Mouse (Mus musculus): ENCODE measurements around the gene Pola1. TPM values are rescaled to one million over a fixed set of nuclear protein-coding genes. Genes with fewer than 3 reads are reported as not detected.

Gene Pola1
- polyA plus RNA-seq, 1 experiment from 2014 or later, result 3.0 TPM

GRCm38 (mm10) chrX:93634861-93635375 lies 3.0 kb upstream of the Pola1 start:
- TF ChIP-seq CTCF (IDR thresholded peaks at IDR 0.05; ENCODE audit: low read depth), result no peak
- no peak for ATAC-seq
- 74% methylated on average over 2 of the region's 2 CpGs for WGBS
- Histone ChIP-seq H3K4me1 (replicated peaks; ENCODE audit: control insufficient read depth, insufficient read depth, low read length) (no peaks in the 10 kb centered on the region), H3K4me2 (replicated peaks; ENCODE audit: low read depth) (no peak overlapping the region), H3K9me3 (ENCODE audit: control insufficient read depth) (no peaks in the 10 kb centered on the region), H3K36me3 (ENCODE audit: control insufficient read depth, insufficient read depth) (no peaks in the 10 kb centered on the region), H3K4me3 (ENCODE audit: low read depth, low read length) (no peak overlapping the region), H3K27ac (ENCODE audit: low read depth, low read length) (no peak overlapping the region), H3K9ac (ENCODE audit: low read depth, low read length) (no peak overlapping the region), H3K27me3 (replicated peaks; ENCODE audit: control insufficient read depth, insufficient read depth, low read length) (no peaks in the 10 kb centered on the region)

- no peak overlapping the region for H3K4me2 ChIP-seq (replicated peaks; ENCODE audit: low read depth)
- no peak overlapping the region for H3K4me3 ChIP-seq (ENCODE audit: low read depth, low read length)
- WGBS, result 56% methylated on average over 1 of the region's 1 CpGs
- no peak overlapping the region for H3K27ac ChIP-seq (ENCODE audit: low read depth, low read length)
- no peaks in the 10 kb centered on the region for H3K9me3 ChIP-seq (ENCODE audit: control insufficient read depth)
- no peak overlapping the region for H3K9ac ChIP-seq (ENCODE audit: low read depth, low read length)
- no peaks in the 10 kb centered on the region for H3K36me3 ChIP-seq (ENCODE audit: control insufficient read depth, insufficient read depth)
- no peaks in the 10 kb centered on the region for H3K4me1 ChIP-seq (replicated peaks; ENCODE audit: control insufficient read depth, insufficient read depth, low read length)
- no peaks in the 10 kb centered on the region for H3K27me3 ChIP-seq (replicated peaks; ENCODE audit: control insufficient read depth, insufficient read depth, low read length)
- ATAC-seq, result no peak
- no peak for TF ChIP-seq CTCF (IDR thresholded peaks at IDR 0.05; ENCODE audit: low read depth)
These were observed 1.7 kb downstream of the Pola1 start for GRCm38 (mm10) chrX:93630256-93630655.

GRCm38 (mm10) chrX:93602214-93602613 lies 29.7 kb downstream of the Pola1 start:
- no peak for TF ChIP-seq CTCF (IDR thresholded peaks at IDR 0.05; ENCODE audit: low read depth)
- Histone ChIP-seq H3K9me3 (ENCODE audit: control insufficient read depth) (no peaks in the 10 kb centered on the region), H3K27ac (ENCODE audit: low read depth, low read length) (no peak overlapping the region), H3K27me3 (replicated peaks; ENCODE audit: control insufficient read depth, insufficient read depth, low read length) (no peaks in the 10 kb centered on the region), H3K4me2 (replicated peaks; ENCODE audit: low read depth) (no peak overlapping the region), H3K4me3 (ENCODE audit: low read depth, low read length) (no peak overlapping the region), H3K36me3 (ENCODE audit: control insufficient read depth, insufficient read depth) (no peaks in the 10 kb centered on the region), H3K9ac (ENCODE audit: low read depth, low read length) (no peak overlapping the region), H3K4me1 (replicated peaks; ENCODE audit: control insufficient read depth, insufficient read depth, low read length) (no peaks in the 10 kb centered on the region)
- WGBS, result 80% methylated on average over 1 of the region's 1 CpGs
- no peak for ATAC-seq

- H3K4me3 ChIP-seq (ENCODE audit: low read depth, low read length), result no peak overlapping the region
- 89% methylated on average over 4 of the region's 4 CpGs for WGBS
- no peak for ATAC-seq
- no peak overlapping the region for H3K27ac ChIP-seq (ENCODE audit: low read depth, low read length)
- H3K4me1 ChIP-seq (replicated peaks; ENCODE audit: control insufficient read depth, insufficient read depth, low read length), result no peaks in the 10 kb centered on the region
- no peaks in the 10 kb centered on the region for H3K36me3 ChIP-seq (ENCODE audit: control insufficient read depth, insufficient read depth)
- H3K27me3 ChIP-seq (replicated peaks; ENCODE audit: control insufficient read depth, insufficient read depth, low read length), result no peaks in the 10 kb centered on the region
- H3K9me3 ChIP-seq (ENCODE audit: control insufficient read depth), result no peaks in the 10 kb centered on the region
- H3K4me2 ChIP-seq (replicated peaks; ENCODE audit: low read depth), result no peak overlapping the region
- H3K9ac ChIP-seq (ENCODE audit: low read depth, low read length), result no peak overlapping the region
- no peak for TF ChIP-seq CTCF (IDR thresholded peaks at IDR 0.05; ENCODE audit: low read depth)
These were observed 37.7 kb downstream of the Pola1 start for GRCm38 (mm10) chrX:93594283-93594682.

GRCm38 (mm10) chrX:93580931-93581330 lies 51.0 kb downstream of the Pola1 start:
- Histone ChIP-seq H3K9ac (ENCODE audit: low read depth, low read length) (no peak overlapping the region), H3K4me2 (replicated peaks; ENCODE audit: low read depth) (no peak overlapping the region), H3K9me3 (ENCODE audit: control insufficient read depth) (no peaks in the 10 kb centered on the region), H3K4me1 (replicated peaks; ENCODE audit: control insufficient read depth, insufficient read depth, low read length) (no peaks in the 10 kb centered on the region), H3K27me3 (replicated peaks; ENCODE audit: control insufficient read depth, insufficient read depth, low read length) (no peaks in the 10 kb centered on the region), H3K27ac (ENCODE audit: low read depth, low read length) (no peak overlapping the region), H3K36me3 (ENCODE audit: control insufficient read depth, insufficient read depth) (no peaks in the 10 kb centered on the region), H3K4me3 (ENCODE audit: low read depth, low read length) (no peak overlapping the region)
- no peak for ATAC-seq
- WGBS, result 84% methylated on average over 2 of the region's 2 CpGs
- TF ChIP-seq CTCF (IDR thresholded peaks at IDR 0.05; ENCODE audit: low read depth), result no peak

GRCm38 (mm10) chrX:93557171-93557570 lies 74.8 kb downstream of the Pola1 start:
- TF ChIP-seq CTCF (IDR thresholded peaks at IDR 0.05; ENCODE audit: low read depth), result peak; percentile 54
- no peak for ATAC-seq
- no peaks in the 10 kb centered on the region for H3K36me3 ChIP-seq (ENCODE audit: control insufficient read depth, insufficient read depth)
- no peak overlapping the region for H3K4me3 ChIP-seq (ENCODE audit: low read depth, low read length)
- H3K27me3 ChIP-seq (replicated peaks; ENCODE audit: control insufficient read depth, insufficient read depth, low read length), result no peaks in the 10 kb centered on the region
- no peak overlapping the region for H3K4me2 ChIP-seq (replicated peaks; ENCODE audit: low read depth)
- H3K4me1 ChIP-seq (replicated peaks; ENCODE audit: control insufficient read depth, insufficient read depth, low read length), result no peaks in the 10 kb centered on the region
- H3K27ac ChIP-seq (ENCODE audit: low read depth, low read length), result no peak overlapping the region
- H3K9ac ChIP-seq (ENCODE audit: low read depth, low read length), result no peak overlapping the region
- no peaks in the 10 kb centered on the region for H3K9me3 ChIP-seq (ENCODE audit: control insufficient read depth)
- 30% methylated on average over 1 of the region's 1 CpGs for WGBS

- Histone ChIP-seq H3K4me3 (ENCODE audit: low read depth, low read length) (no peak overlapping the region), H3K9ac (ENCODE audit: low read depth, low read length) (no peak overlapping the region), H3K9me3 (ENCODE audit: control insufficient read depth) (no peaks in the 10 kb centered on the region), H3K36me3 (ENCODE audit: control insufficient read depth, insufficient read depth) (no peaks in the 10 kb centered on the region), H3K27me3 (replicated peaks; ENCODE audit: control insufficient read depth, insufficient read depth, low read length) (no peaks in the 10 kb centered on the region), H3K4me1 (replicated peaks; ENCODE audit: control insufficient read depth, insufficient read depth, low read length) (no peaks in the 10 kb centered on the region), H3K4me2 (replicated peaks; ENCODE audit: low read depth) (no peak overlapping the region), H3K27ac (ENCODE audit: low read depth, low read length) (no peak overlapping the region)
- no peak for TF ChIP-seq CTCF (IDR thresholded peaks at IDR 0.05; ENCODE audit: low read depth)
- 78% methylated on average over 2 of the region's 2 CpGs for WGBS
- no peak for ATAC-seq
These were observed 92.2 kb downstream of the Pola1 start for GRCm38 (mm10) chrX:93539779-93540178.
